16 mouse cellular contexts compared by ENCODE assay signal in genomic region chr5:73846783-73847151, GRCm38 (mm10).
A peak's percentile ranks its signal among the peaks of the same experiment; 100 is the strongest.
DNase-seq lines count a peak whose midpoint lies in the region; ATAC-seq and TF ChIP-seq lines count a peak whose summit lies in the region.
"Had no signal": no experiment of that assay in that cellular context is flagged by ENCODE, and none has a peak within 500 bp of the region (broad histone marks: within the 10 kb centered on the region; RNA-seq: fewer than 3 reads in every experiment).

No protein-coding gene starts in this region.

- H3K9me3 ChIP-seq in midbrain, embryonic 11.5 days (ENCODE audit: control insufficient read depth, low read length) = no peaks in the 10 kb centered on the region
- no peaks in the 10 kb centered on the region for H3K9me3 ChIP-seq in midbrain, embryonic 10.5 days (replicated peaks)
- H3K9me3 ChIP-seq in heart, postnatal 0 days (replicated peaks; ENCODE audit: control insufficient read depth, low read length) = no peaks in the 10 kb centered on the region
- no peaks in the 10 kb centered on the region for H3K9me3 ChIP-seq in midbrain, postnatal 0 days (ENCODE audit: low read length)
- H3K9me3 ChIP-seq: hindbrain, embryonic 13.5 days; midbrain, embryonic 13.5 days had no signal

- no peak for TF ChIP-seq CTCF in heart, postnatal 0 days (IDR thresholded peaks at IDR 0.05; ENCODE audit: low read depth)
- TF ChIP-seq CTCF in midbrain, postnatal 0 days (IDR thresholded peaks at IDR 0.05) = no peak

- no peak overlapping the region for H3K4me3 ChIP-seq in midbrain, embryonic 11.5 days (ENCODE audit: low read depth, low read length)
- H3K4me3 ChIP-seq in midbrain, embryonic 10.5 days = no peak overlapping the region
- no peak overlapping the region for H3K4me3 ChIP-seq in heart, postnatal 0 days (ENCODE audit: low read depth, low read length)
- no peak overlapping the region for H3K4me3 ChIP-seq in midbrain, postnatal 0 days (ENCODE audit: low read depth, low read length)
- H3K4me3 ChIP-seq: hindbrain, embryonic 13.5 days; layer of hippocampus, adult 2 months; midbrain, embryonic 13.5 days had no signal

- H3K4me2 ChIP-seq in midbrain, embryonic 11.5 days = no peak overlapping the region
- H3K4me2 ChIP-seq in heart, postnatal 0 days (ENCODE audit: low read depth, low read length) = no peak overlapping the region
- H3K4me2 ChIP-seq in midbrain, postnatal 0 days (ENCODE audit: low read depth, low read length, poor library complexity, severe bottlenecking) = no peak overlapping the region
- H3K4me2 ChIP-seq: hindbrain, embryonic 13.5 days; midbrain, embryonic 13.5 days had no signal

- no peak overlapping the region for H3K27ac ChIP-seq in midbrain, embryonic 11.5 days (ENCODE audit: low read depth, low read length)
- H3K27ac ChIP-seq in midbrain, embryonic 10.5 days (replicated peaks) = no peak overlapping the region
- peak overlapping the region; percentile 46 for H3K27ac ChIP-seq in heart, postnatal 0 days (ENCODE audit: low read depth)
- H3K27ac ChIP-seq in midbrain, postnatal 0 days (ENCODE audit: low read depth, low read length) = no peak overlapping the region
- H3K27ac ChIP-seq: hindbrain, embryonic 13.5 days; layer of hippocampus, adult 2 months; midbrain, embryonic 13.5 days had no signal

- DNase-seq in heart, adult 8-10 months (ENCODE audit: low spot score) = peak; percentile 30
- no peak for DNase-seq in heart, postnatal 25 days (ENCODE audit: low spot score)
- peak; percentile 70 for DNase-seq in midbrain, embryonic 11.5 days (ENCODE audit: low spot score, missing footprints)
- DNase-seq in midbrain, embryonic 10.5 days (ENCODE audit: low spot score) = no peak
- DNase-seq in heart, postnatal 0 days (ENCODE audit: low spot score) = peak; percentile 8
- DNase-seq in skeletal muscle tissue, adult 2 months (ENCODE audit: low read depth, low spot score) = peak; percentile 36
- DNase-seq in left cerebral cortex, adult 8-10 months (ENCODE audit: low spot score in 2 of 2) = no peak
- DNase-seq in midbrain, postnatal 0 days (ENCODE audit: low spot score) = no peak
- DNase-seq: adrenal gland, postnatal 14 days; cerebellum, postnatal 36 days; kidney, adult 2 months; right cerebral cortex, postnatal 4 days; thymus, postnatal 14 days had no signal

- no peak overlapping the region for H3K9ac ChIP-seq in midbrain, embryonic 11.5 days (ENCODE audit: low read length)
- H3K9ac ChIP-seq in heart, postnatal 0 days (replicated peaks; ENCODE audit: low read depth, low read length) = no peak overlapping the region
- H3K9ac ChIP-seq in midbrain, postnatal 0 days (replicated peaks; ENCODE audit: low read length, poor library complexity, severe bottlenecking) = no peak overlapping the region
- H3K9ac ChIP-seq: hindbrain, embryonic 13.5 days; midbrain, embryonic 13.5 days had no signal

- H3K4me1 ChIP-seq in midbrain, embryonic 11.5 days (ENCODE audit: control insufficient read depth, insufficient read depth, low read length) = no peaks in the 10 kb centered on the region
- 0 out of 2 replicates have a peak, but pooled peaks cover 5% of the 10 kb centered on the region for H3K4me1 ChIP-seq in midbrain, embryonic 10.5 days
- 0 out of 2 replicates have a peak, but pooled peaks cover 4% of the 10 kb centered on the region for H3K4me1 ChIP-seq in heart, postnatal 0 days (ENCODE audit: control insufficient read depth, insufficient read depth)
- no peaks in the 10 kb centered on the region for H3K4me1 ChIP-seq in midbrain, postnatal 0 days (ENCODE audit: insufficient read depth, low read length)
- H3K4me1 ChIP-seq: midbrain, embryonic 13.5 days had no signal

- no peaks in the 10 kb centered on the region for H3K27me3 ChIP-seq in midbrain, embryonic 11.5 days (ENCODE audit: control insufficient read depth, insufficient read depth, low read length)
- no peaks in the 10 kb centered on the region for H3K27me3 ChIP-seq in midbrain, embryonic 10.5 days (ENCODE audit: low read depth, poor library complexity, severe bottlenecking)
- H3K27me3 ChIP-seq in heart, postnatal 0 days (ENCODE audit: control insufficient read depth, insufficient read depth, low read length) = no peaks in the 10 kb centered on the region
- no peaks in the 10 kb centered on the region for H3K27me3 ChIP-seq in midbrain, postnatal 0 days (ENCODE audit: insufficient read depth, low read length)
- H3K27me3 ChIP-seq: hindbrain, embryonic 13.5 days; midbrain, embryonic 13.5 days had no signal

- WGBS in midbrain, embryonic 11.5 days = 67% methylated on average over 6 of the region's 6 CpGs
- 74% methylated on average over 6 of the region's 6 CpGs for WGBS in midbrain, embryonic 10.5 days
- 60% methylated on average over 6 of the region's 6 CpGs for WGBS in heart, postnatal 0 days
- WGBS in midbrain, postnatal 0 days = 50% methylated on average over 6 of the region's 6 CpGs

- no peak for ATAC-seq in midbrain, embryonic 11.5 days (ENCODE audit: low FRiP score)
- ATAC-seq in heart, postnatal 0 days (ENCODE audit: insufficient read depth, low read depth) = no peak
- no peak for ATAC-seq in midbrain, postnatal 0 days (ENCODE audit: low FRiP score)
- ATAC-seq: midbrain, embryonic 13.5 days had no signal

- intact Hi-C loops in heart, postnatal 25 days (cut with DNase I) = loop anchor here (5.0 kb wide), 1 partner anchor 331 kb away; no protein-coding TSS in a partner anchor

- no peak for TF ChIP-seq EP300 in heart, postnatal 0 days (IDR thresholded peaks at IDR 0.05; ENCODE audit: low read depth)

- H3K36me3 ChIP-seq in midbrain, embryonic 11.5 days (ENCODE audit: control insufficient read depth, insufficient read depth, low read length) = no peaks in the 10 kb centered on the region
- no peaks in the 10 kb centered on the region for H3K36me3 ChIP-seq in midbrain, embryonic 10.5 days
- H3K36me3 ChIP-seq in heart, postnatal 0 days (replicated peaks; ENCODE audit: control insufficient read depth, insufficient read depth, low read length) = no peaks in the 10 kb centered on the region
- no peaks in the 10 kb centered on the region for H3K36me3 ChIP-seq in midbrain, postnatal 0 days (ENCODE audit: insufficient read depth, low read length)
- H3K36me3 ChIP-seq: hindbrain, embryonic 13.5 days; midbrain, embryonic 13.5 days had no signal

Comparison
In these comparisons a context has a peak if more than half of its experiments do, and no peak if none do; other contexts are left out.
1. DNase-seq: peak in heart, adult 8-10 months (single experiment), midbrain, embryonic 11.5 days (single experiment), heart, postnatal 0 days (single experiment) and skeletal muscle tissue, adult 2 months (single experiment); none in heart, postnatal 25 days (single experiment), midbrain, embryonic 10.5 days (single experiment), left cerebral cortex, adult 8-10 months (0 of 2) and midbrain, postnatal 0 days (single experiment).